Mouse (Mus musculus) ES-Bruce4 (cell line): ENCODE measurements around the gene Zup1. TPM values are rescaled to one million over a fixed set of nuclear protein-coding genes. Genes with fewer than 3 reads are reported as not detected.
A peak's percentile ranks its signal among the peaks of the same experiment; 100 is the strongest.
"Not testable (repeated sequence)": the region's sequence is repeated elsewhere in the genome, so short reads cannot be mapped to it uniquely, and the experiment has no call there.

Source experiments
- H3K27ac ChIP-seq: 2 replicates; pipeline ENCODE4 v1.5.1; 2012; ENCODE audit warnings: low read length, inconsistent platforms; ENCODE audit not compliant: insufficient read depth
- H3K27me3 ChIP-seq: 2 replicates; pipeline ENCODE4 v1.6.1; 2012; ENCODE audit warnings: mild to moderate bottlenecking, low read length, inconsistent platforms; ENCODE audit not compliant: control insufficient read depth, poor library complexity, insufficient read depth, severe bottlenecking
- H3K36me3 ChIP-seq: 2 replicates; pipeline ENCODE4 v1.6.1; 2012; ENCODE audit warnings: inconsistent platforms, mild to moderate bottlenecking, low read length, moderate library complexity; ENCODE audit not compliant: control insufficient read depth, poor library complexity, insufficient read depth, severe bottlenecking
- H3K4me1 ChIP-seq: one replicate; pipeline ENCODE4 v1.8.1; 2011; ENCODE audit warnings: low read length; ENCODE audit not compliant: control insufficient read depth, insufficient read depth
- H3K4me3 ChIP-seq: 2 replicates; pipeline ENCODE4 v1.5.1; 2011; ENCODE audit warnings: low read depth, mild to moderate bottlenecking, low read length
- H3K9ac ChIP-seq: 2 replicates; pipeline ENCODE4 v1.6.1; 2012; ENCODE audit warnings: low read depth, mild to moderate bottlenecking, inconsistent platforms; ENCODE audit not compliant: poor library complexity, severe bottlenecking
- H3K9me3 ChIP-seq: replicated peaks from 2 replicates; pipeline ENCODE4 v1.6.1; 2012; ENCODE audit warnings: mild to moderate bottlenecking, low read length, inconsistent platforms; ENCODE audit not compliant: control insufficient read depth, poor library complexity, insufficient read depth, severe bottlenecking
- CTCF ChIP-seq: IDR thresholded peaks from one replicate; pipeline ENCODE4 v1.8.1; 2011; ENCODE audit warnings: low read depth, low read length
- EP300 ChIP-seq: IDR thresholded peaks from 2 replicates; pipeline ENCODE4 v1.6.1; 2011; ENCODE audit warnings: low read depth, low read length; ENCODE audit not compliant: insufficient read depth
- POLR2A ChIP-seq: IDR thresholded peaks from one replicate; pipeline ENCODE4 v1.8.1; 2011; ENCODE audit warnings: low read length; ENCODE audit not compliant: insufficient read depth
- polyA plus RNA-seq: library from polyadenylated mRNA; stranded (reverse); fragments of >200 nt; gene quantifications from 2 replicates; pipeline ENCODE4 v1.2.4, GENCODE M21; 2011; ENCODE audit warnings: low read depth; ENCODE audit not compliant: missing spikeins, insufficient read depth, insufficient read length

The Zup1 gene
- 21.6 and 22.9 TPM in 2 replicates for polyA plus RNA-seq

DNA sequence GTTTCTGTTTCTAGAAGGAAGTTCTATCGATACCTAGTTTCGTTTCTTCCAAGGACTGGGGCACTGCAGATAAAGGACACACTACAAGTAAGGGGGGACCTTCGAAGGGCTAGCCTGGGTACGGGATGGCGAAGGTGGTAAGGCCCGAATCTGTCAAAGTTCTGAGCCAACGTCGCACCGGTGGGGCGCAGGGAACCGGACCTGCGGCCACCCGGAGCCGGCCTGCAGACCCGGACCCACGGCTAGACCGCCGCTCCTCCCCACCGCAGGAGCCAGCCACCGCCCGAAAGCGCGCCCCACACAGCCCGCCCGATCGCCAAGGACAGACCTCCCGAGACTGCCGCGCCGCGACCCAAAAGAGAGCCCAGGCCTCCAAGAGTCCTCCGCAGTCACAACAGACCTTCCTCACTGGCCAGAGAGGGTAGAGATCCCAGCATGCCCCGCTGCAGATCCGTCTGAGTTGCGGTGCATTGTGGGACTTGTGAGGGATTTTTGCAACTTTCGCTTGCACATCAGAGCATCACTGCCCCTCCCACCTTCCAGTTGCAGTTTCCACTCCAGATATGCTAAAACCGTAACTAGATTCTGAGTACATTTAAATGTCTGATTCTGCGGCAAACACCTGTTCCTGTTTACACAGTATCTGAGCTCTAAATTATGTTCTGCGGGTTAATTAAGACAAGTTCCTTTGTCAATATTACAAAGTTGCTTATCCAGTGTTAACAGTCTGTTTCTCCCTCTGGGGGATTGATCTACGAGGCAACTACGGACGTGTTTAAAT is at the start of gene Zup1:
Gene Zup1, minus strand, starts transcription at position 467 of the 781 bp plus-strand sequence.
- H3K9ac ChIP-seq, result peak within 1 kb of the TSS; percentile 85
- H3K27me3 ChIP-seq, result no peaks in the 10 kb centered on the region
- TF ChIP-seq POLR2A (no peak), CTCF (no peak), EP300 (no peak)
- H3K4me1 ChIP-seq, result no peaks in the 10 kb centered on the region
- peak within 1 kb of the TSS; percentile 96 for H3K4me3 ChIP-seq
- no peak within 1 kb of the TSS for H3K27ac ChIP-seq
- H3K36me3 ChIP-seq, result peaks cover 7% of the 10 kb centered on the region; the same call in 1 of the 2 replicates
- no peaks in the 10 kb centered on the region for H3K9me3 ChIP-seq

DNA sequence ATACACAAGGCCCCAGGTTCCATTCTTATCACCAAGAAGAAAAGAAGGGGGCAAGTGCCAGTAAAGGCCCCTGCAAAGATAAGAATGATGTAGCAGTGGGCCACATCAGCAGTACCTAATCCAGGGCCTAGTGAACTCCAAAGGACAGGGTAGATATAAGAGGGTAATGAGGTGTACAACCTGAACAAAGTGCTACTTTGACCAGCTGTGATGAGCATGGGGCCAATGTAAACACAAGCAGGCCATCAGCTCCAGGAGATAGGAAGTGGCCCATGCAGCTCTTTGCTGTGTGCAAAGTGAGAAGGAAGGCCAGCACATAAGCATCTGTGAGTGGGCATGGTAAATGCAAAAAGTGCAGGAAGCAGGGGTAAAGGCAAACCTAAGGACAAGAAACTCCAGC is 47.3 kb upstream of the Zup1 start:
- Histone ChIP-seq H3K9ac (no peak overlapping the region), H3K27ac (no peak overlapping the region), H3K9me3 (no peaks in the 10 kb centered on the region), H3K4me3 (no peak overlapping the region), H3K4me1 (no peaks in the 10 kb centered on the region), H3K27me3 (no peaks in the 10 kb centered on the region), H3K36me3 (peaks cover 13% of the 10 kb centered on the region)
- TF ChIP-seq EP300 (no peak), POLR2A (no peak), CTCF (no peak)

DNA sequence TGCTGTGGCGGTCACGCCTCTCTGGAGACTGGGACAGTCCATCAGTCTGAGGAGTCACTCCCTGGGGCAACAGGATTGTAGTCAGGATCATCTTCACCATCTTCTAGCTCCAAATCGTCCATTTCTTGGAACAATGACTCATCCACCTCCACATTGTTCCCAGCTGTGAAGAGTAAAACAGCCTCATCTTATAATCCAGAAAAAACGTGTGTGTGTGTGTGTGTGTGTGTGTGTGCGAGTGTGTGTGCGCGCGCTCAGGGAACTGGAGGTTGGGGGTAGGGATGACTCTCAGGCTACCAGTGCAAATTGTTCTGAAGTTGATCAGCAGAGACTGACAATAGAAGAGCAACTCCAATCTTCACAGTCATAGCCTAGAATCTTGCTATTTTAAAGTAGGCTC is 45.6 kb upstream of the Zup1 start:
- not testable (repeated sequence) for H3K9me3 ChIP-seq, H3K4me1 ChIP-seq, H3K27ac ChIP-seq, H3K9ac ChIP-seq, H3K4me3 ChIP-seq, H3K27me3 ChIP-seq
- peaks cover 10% of the 10 kb centered on the region for H3K36me3 ChIP-seq

DNA sequence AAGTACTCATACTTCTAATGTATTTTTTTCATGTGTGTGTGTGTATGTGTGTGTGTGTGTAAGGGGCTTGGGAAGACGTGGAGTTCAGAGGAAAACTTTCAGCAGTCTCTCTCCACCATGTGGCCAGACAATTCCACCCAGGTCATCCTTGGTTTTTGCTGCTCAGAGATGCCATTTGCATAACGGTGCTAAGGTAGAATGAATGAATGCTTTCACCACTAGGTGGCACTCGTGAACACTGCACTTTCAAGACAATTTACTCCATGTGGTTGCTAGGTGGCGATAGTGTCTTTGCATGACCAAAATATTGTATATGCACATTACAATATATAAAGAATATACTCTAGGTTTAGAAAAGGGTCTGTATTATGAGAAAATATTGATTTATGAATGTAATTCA is 35.7 kb upstream of the Zup1 start:
- H3K27ac ChIP-seq, result no peak overlapping the region
- no peaks in the 10 kb centered on the region for H3K27me3 ChIP-seq
- no peak overlapping the region for H3K9ac ChIP-seq
- no peaks in the 10 kb centered on the region for H3K36me3 ChIP-seq
- no peaks in the 10 kb centered on the region for H3K9me3 ChIP-seq
- H3K4me1 ChIP-seq, result no peaks in the 10 kb centered on the region
- no peak overlapping the region for H3K4me3 ChIP-seq
- TF ChIP-seq EP300 (no peak), CTCF (peak; percentile 45), POLR2A (no peak)

DNA sequence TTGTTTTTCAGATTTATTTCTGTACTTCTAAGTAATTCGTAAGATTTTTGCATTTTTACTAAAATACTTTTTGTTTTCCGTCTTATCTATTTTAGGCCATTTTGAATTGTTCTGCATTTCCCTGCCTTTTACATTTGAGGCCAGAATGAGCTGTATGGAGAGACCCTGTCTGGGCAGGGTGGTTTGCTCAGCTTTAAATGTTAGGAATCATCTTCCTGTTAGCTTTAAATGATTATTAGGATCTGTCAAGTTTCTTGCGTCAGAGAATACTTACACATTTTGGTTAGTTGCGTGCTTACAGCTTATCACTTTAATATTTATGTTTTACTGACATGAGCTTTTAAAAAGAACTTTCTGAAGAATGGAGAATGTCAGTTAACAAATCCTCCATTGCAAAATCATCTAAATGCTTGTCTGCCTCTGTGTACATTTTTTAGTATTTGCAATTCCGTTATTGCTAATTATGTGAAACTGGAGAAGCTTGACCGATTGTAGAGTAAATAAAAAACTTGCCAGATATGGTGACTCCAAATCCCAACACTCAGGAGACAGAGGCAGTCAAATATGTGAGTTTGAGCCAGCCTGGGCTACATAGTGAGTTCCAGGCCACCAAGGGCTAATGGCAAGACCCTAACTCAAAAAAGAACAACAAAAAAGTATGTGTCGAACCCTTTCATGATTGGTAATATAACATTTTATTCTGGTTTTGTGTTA is 23.9 kb upstream of the Zup1 start:
- H3K4me3 ChIP-seq, result no peak overlapping the region
- no peaks in the 10 kb centered on the region; the same call in 1 of the 2 replicates for H3K27me3 ChIP-seq
- no peaks in the 10 kb centered on the region for H3K4me1 ChIP-seq
- no peak for TF ChIP-seq CTCF
- no peak for TF ChIP-seq POLR2A
- TF ChIP-seq EP300, result no peak
- H3K9ac ChIP-seq, result no peak overlapping the region
- H3K27ac ChIP-seq, result no peak overlapping the region
- H3K36me3 ChIP-seq, result no peaks in the 10 kb centered on the region
- H3K9me3 ChIP-seq, result peaks cover 9% of the 10 kb centered on the region

DNA sequence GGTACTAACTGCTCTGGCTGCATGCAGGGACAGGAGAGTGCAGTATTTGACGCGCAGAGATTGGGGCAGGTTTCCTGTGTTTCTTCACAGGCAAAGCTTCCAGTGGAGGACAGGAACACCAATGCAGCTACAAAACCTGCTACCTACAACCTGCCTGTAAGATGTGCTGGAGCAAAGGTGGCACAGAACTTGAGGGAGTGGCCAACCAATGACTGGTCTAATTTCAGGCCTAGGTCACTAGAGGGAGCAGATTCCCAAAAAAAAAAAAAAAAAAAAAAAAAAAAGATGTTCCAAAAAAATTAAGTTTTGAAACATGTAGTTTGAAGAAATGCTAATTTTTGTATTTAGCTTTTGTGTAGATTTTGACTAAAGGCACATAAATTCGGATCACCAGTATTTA is 1.4 kb upstream of the Zup1 start:
- H3K4me1 ChIP-seq, result no peaks in the 10 kb centered on the region
- no peak overlapping the region for H3K9ac ChIP-seq
- no peaks in the 10 kb centered on the region for H3K27me3 ChIP-seq
- H3K9me3 ChIP-seq, result 0 out of 2 replicates have a peak, but pooled peaks cover 3% of the 10 kb centered on the region
- TF ChIP-seq CTCF (no peak), EP300 (no peak), POLR2A (no peak)
- no peak overlapping the region for H3K27ac ChIP-seq
- no peak overlapping the region for H3K4me3 ChIP-seq
- H3K36me3 ChIP-seq, result peaks cover 7% of the 10 kb centered on the region; the same call in 1 of the 2 replicates
